Mouse (Mus musculus) hindbrain, embryonic 12.5 days (tissue): ENCODE measurements around the gene BC034090. TPM values are rescaled to one million over a fixed set of nuclear protein-coding genes. Genes with fewer than 3 reads are reported as not detected.

ENCODE experiments used
- ATAC-seq: fragments of 200-750 bp; cut with Nextera tagmentation; 2 replicates; pipeline ENCODE4 v1.8.0; 2017; ENCODE audit warnings: moderate TSS enrichment; ENCODE audit not compliant: low FRiP score
- H3K27ac ChIP-seq: fragments of 300-500 bp; sonication (generic); 2 replicates; pipeline ENCODE4 v1.5.1; 2016; ENCODE audit warnings: mild to moderate bottlenecking
- H3K27me3 ChIP-seq: fragments of 300-500 bp; sonication (generic); 2 replicates; pipeline ENCODE4 v1.6.1; 2016; ENCODE audit warnings: mild to moderate bottlenecking
- H3K36me3 ChIP-seq: fragments of 300-500 bp; sonication (generic); 2 replicates; pipeline ENCODE4 v1.6.1; 2016; ENCODE audit warnings: mild to moderate bottlenecking
- H3K4me1 ChIP-seq: fragments of 300-500 bp; sonication (generic); 2 replicates; pipeline ENCODE4 v1.6.1; 2016
- H3K4me2 ChIP-seq: fragments of 300-500 bp; sonication (generic); replicated peaks from 2 replicates; pipeline ENCODE4 v1.6.1; 2016; ENCODE audit warnings: mild to moderate bottlenecking
- H3K4me3 ChIP-seq: fragments of 300-500 bp; sonication (generic); 2 replicates; pipeline ENCODE4 v1.5.1; 2016; ENCODE audit warnings: mild to moderate bottlenecking
- H3K9ac ChIP-seq: fragments of 300-500 bp; sonication (generic); 2 replicates; pipeline ENCODE4 v1.6.1; 2016; ENCODE audit warnings: mild to moderate bottlenecking, moderate library complexity
- H3K9me3 ChIP-seq: fragments of 300-500 bp; sonication (generic); replicated peaks from 2 replicates; pipeline ENCODE4 v1.6.1; 2016; ENCODE audit warnings: mild to moderate bottlenecking
- WGBS: fragments of 180-500 bp; shearing (Covaris S2); methylation state at CpG from one replicate; pipeline ENCODE4 v1.1.7; 2016; 5-methylcytosine and 5-hydroxymethylcytosine counted together
- polyA plus RNA-seq: library from polyadenylated mRNA; unstranded; fragments of >200 nt; fragmentation: Nextera tagmentation; extraction: Ambion mirVana; gene quantifications from 2 replicates; pipeline ENCODE4 v1.2.1, GENCODE M21; 2016

The BC034090 gene
- polyA plus RNA-seq, 1 experiment from 2014 or later = 5.0 TPM

DNA sequence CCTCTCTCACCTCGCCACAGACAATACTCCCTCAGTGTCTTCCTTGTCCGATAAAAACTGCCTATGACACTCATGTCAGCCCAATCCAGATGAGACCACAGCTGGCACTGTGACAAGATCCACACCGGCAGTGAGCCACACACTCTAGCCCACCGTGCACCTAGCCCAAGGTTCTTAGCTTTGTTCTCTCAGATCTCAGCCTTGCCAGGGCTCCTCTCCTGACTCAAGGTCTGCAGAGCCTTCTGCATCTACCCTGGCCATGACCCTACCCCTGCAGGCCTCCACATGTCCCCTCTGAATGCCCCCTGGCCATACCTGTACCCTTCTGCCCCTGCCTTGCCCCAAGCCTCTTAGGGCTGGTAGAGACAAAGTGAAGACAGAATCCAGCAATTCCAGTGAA, 32.2 kb downstream of the BC034090 start:
- 43% methylated on average over 4 of the region's 4 CpGs for WGBS
- H3K9ac ChIP-seq = peak overlapping the region; percentile 19; the same call in 1 of the 2 replicates
- no peak overlapping the region for H3K4me3 ChIP-seq
- no peaks in the 10 kb centered on the region for H3K9me3 ChIP-seq
- peaks cover 5% of the 10 kb centered on the region; the same call in 1 of the 2 replicates for H3K36me3 ChIP-seq
- no peak overlapping the region for H3K4me2 ChIP-seq
- H3K27ac ChIP-seq = peak overlapping the region; percentile 77
- H3K27me3 ChIP-seq = peaks cover 9% of the 10 kb centered on the region; the same call in 1 of the 2 replicates
- peaks cover 67% of the 10 kb centered on the region for H3K4me1 ChIP-seq
- 0 out of 2 replicates have a peak, but pooled peaks have one; percentile 1 for ATAC-seq

DNA sequence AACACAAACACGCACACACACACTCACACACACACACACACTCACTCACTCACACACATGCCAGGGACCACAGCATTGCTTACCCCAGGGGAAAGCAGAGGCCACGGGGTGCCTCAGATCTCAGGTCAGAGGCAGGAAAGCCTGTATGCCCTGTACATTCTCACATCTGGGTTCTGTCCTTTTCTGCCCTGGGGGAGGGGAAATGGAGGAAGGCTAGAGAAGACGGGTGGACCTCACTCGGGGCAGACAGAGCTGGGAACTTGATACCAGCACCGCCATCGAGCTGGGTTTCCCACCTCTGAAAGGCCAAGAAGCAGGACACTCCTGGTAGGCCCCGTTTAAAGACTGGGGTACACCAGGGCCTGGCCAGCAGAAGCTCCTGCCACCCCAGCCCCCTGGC, 33.2 kb downstream of the BC034090 start:
- peaks cover 63% of the 10 kb centered on the region for H3K4me1 ChIP-seq
- H3K9ac ChIP-seq = no peak overlapping the region
- peaks cover 12% of the 10 kb centered on the region for H3K36me3 ChIP-seq
- WGBS = 45% methylated on average over 7 of the region's 7 CpGs
- peaks cover 9% of the 10 kb centered on the region; the same call in 1 of the 2 replicates for H3K27me3 ChIP-seq
- no peak overlapping the region for H3K4me2 ChIP-seq
- H3K4me3 ChIP-seq = no peak overlapping the region
- no peaks in the 10 kb centered on the region for H3K9me3 ChIP-seq
- no peak for ATAC-seq
- H3K27ac ChIP-seq = no peak overlapping the region

DNA sequence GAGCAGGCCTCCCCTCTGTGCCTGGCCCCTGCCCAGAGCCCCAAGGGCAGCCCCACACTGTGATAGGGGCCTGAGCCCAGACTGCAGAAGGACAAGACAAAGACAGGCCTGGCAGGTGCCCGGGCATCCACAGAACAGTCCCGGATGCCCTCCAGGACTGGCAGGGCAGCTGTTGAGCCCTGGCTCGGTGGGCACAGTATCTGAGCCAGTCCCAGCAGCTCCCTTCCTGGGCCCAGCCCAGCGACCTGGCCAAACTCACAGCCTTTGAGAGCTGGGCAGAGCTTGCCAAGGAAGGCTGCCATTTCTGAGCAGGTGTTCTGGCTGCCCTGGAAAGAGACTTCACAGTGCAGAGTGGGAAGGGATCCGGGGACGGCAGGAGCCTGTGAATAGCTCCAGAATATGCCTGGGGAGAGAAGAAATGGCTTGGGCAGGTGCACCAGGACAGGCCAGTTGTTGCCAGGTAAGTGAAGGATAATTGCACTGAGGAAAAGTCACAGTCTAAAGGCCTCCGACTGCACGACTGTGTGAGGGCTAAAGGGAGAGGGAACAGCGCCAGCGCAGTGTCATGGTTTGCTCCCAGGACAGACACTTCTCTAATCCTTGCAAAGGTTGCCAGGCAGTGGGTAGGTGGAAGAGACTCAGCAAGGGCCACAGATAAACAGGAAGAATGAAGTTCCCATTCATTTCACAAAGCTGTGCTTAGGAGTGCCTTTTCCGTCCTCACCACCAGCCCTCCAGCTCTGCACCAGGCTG, 34.1 kb downstream of the BC034090 start:
- no peak for ATAC-seq
- 0 out of 2 replicates have a peak overlapping the region, but pooled peaks have one; percentile 35 for H3K9ac ChIP-seq
- no peak overlapping the region for H3K4me3 ChIP-seq
- no peak overlapping the region for H3K4me2 ChIP-seq
- peaks cover 12% of the 10 kb centered on the region for H3K36me3 ChIP-seq
- no peaks in the 10 kb centered on the region for H3K9me3 ChIP-seq
- H3K27ac ChIP-seq = 0 out of 2 replicates have a peak overlapping the region, but pooled peaks have one; percentile 1
- H3K4me1 ChIP-seq = peaks cover 63% of the 10 kb centered on the region
- 78% methylated on average over 11 of the region's 11 CpGs for WGBS
- peaks cover 9% of the 10 kb centered on the region; the same call in 1 of the 2 replicates for H3K27me3 ChIP-seq

DNA sequence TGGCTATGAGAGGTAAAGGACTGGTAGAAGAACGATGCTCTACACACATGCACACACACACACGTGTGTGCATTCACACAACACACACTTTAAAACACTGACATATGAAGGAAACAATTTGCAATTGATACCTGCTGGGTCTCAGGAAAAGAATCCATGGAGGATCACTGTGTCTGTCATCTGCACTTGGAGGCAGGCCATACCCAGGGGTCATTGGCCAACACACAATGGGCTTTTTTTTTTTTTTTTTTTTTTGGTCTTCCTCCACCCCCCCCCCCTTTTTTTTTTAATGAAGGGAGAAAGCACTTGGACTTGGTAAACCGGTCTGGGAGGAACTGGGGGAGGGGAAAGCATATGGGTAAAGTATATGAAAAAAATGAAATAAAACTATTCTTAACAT, 36.4 kb downstream of the BC034090 start:
- WGBS = 77% methylated on average over 3 of the region's 3 CpGs
- Histone ChIP-seq H3K27ac (no peak overlapping the region), H3K27me3 (no peaks in the 10 kb centered on the region), H3K4me2 (no peak overlapping the region), H3K4me3 (no peak overlapping the region), H3K36me3 (peaks cover 15% of the 10 kb centered on the region), H3K9me3 (no peaks in the 10 kb centered on the region), H3K4me1 (peaks cover 64% of the 10 kb centered on the region), H3K9ac (no peak overlapping the region)
- ATAC-seq = no peak

DNA sequence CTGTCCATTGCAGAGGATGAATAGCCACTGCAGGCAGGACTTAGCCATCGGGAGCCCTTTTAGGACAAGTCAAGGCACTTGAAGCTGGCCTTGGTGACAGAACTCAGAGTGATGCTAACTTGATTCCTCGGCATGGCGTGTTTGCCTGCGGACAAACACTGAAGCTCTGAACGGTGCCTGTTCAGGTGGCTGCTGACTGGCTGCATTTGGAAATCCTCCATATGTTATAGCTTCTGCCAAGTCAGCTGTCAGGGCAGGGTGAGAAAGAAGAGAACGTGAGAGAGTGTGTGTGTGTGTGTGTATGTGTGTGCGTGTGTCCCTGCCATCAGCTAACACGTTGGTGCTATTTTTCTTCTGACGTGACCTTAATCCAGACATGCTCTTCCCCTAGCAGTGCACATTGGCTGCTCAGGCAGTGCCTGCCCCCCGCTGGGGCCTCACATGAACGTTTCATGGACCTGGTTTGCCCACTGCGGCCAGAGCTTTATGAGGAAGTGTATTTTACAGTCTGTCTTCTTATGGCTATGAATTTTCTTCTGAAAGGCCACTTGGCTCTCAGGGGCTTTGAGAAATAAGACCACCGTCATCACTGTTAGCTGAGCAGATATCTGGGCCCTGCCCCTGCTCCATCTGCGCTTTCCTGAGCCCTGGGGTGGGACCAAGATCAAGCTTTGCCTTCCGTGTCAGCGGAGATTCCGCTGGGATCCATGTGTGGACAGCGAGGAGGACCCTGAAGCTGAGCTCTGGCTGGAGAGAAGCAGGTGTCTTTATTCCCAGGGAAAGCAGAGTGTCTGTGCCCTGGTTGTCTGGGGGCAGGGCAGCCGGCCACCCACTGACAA, 38.2 kb downstream of the BC034090 start:
- WGBS = 73% methylated on average over 19 of the region's 19 CpGs
- Histone ChIP-seq H3K4me3 (no peak overlapping the region), H3K27ac (peak overlapping the region; percentile 7; the same call in 1 of the 2 replicates), H3K4me1 (peaks cover 53% of the 10 kb centered on the region), H3K27me3 (no peaks in the 10 kb centered on the region), H3K36me3 (peaks cover 33% of the 10 kb centered on the region), H3K9me3 (no peaks in the 10 kb centered on the region), H3K9ac (no peak overlapping the region), H3K4me2 (no peak overlapping the region)
- no peak for ATAC-seq

DNA sequence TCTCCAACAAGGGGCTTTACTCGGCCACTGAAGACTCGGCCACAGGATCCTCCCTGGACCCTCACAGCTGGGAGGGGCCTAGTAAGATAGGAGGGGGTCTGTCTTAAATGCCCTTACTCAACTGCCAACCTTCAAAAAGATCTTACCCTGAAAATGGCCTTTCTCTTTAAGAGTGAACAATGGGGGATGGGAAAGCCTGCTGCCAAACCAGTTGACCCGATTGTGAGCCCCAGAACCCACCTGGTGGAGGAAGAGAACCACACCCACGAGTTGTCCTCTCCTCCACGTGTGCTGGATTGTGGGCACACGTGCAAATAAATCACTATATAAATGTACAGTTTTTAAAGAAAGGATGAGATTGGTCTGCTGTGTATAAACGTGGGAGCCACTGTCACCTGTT, 38.9 kb downstream of the BC034090 start:
- Histone ChIP-seq H3K4me1 (peaks cover 51% of the 10 kb centered on the region), H3K9me3 (no peaks in the 10 kb centered on the region), H3K27ac (no peak overlapping the region), H3K4me3 (no peak overlapping the region), H3K9ac (no peak overlapping the region), H3K27me3 (no peaks in the 10 kb centered on the region), H3K36me3 (peaks cover 39% of the 10 kb centered on the region), H3K4me2 (no peak overlapping the region)
- WGBS = 58% methylated on average over 7 of the region's 7 CpGs
- ATAC-seq = no peak

DNA sequence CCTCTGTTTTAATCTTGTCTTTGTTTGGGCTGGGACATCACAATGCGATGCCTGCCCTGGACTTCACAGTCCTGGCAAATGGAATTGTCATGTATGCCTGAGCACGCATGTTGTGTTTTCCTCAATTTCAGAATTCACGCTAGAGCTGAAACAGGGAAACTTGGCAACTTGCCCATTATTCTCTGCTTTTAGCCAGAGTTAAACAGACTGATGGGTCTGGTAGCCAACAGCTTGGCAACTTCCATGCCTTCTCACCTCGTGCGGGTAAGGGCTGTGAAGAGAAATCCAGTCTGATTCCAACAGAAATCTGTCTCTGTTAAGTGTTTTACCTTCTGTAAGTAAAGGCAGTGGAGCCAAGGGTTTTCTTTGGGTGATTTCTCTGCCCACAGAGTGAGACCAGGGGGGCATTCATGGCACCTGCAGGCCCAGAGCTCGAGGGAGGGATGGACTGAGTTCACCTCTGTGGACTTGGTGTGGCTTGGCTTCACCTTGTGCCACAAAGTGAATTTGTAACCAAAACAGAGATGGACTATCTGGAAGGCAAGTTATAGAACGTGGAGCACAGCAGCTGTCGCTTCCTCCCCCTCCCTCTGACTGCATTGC, 39.6 kb downstream of the BC034090 start:
- H3K36me3 ChIP-seq = peaks cover 45% of the 10 kb centered on the region
- 80% methylated on average over 8 of the region's 8 CpGs for WGBS
- peak overlapping the region; percentile 74; the same call in 1 of the 2 replicates for H3K27ac ChIP-seq

DNA sequence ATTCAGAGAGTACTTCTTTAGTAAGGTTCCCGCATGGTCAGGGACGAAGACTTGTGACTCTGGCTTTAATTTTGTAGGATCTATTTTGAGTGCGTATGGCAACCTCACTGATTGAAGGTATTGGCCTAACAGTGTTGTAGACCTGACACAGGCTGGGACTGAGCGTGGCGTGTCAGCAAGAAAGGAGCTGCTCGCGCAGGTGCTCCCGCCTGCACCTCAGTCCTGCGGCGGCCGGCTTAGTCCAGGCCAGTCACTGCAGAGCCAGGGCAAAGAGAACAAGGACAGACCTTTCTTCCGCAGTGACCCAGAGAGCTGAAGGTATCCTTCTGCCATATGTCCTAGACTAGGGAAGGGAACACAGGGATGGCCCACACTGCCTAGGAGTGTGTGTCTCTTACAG, 40.3 kb downstream of the BC034090 start:
- Histone ChIP-seq H3K4me2 (no peak overlapping the region), H3K36me3 (peaks cover 45% of the 10 kb centered on the region), H3K9ac (no peak overlapping the region), H3K27ac (peak overlapping the region; percentile 74), H3K9me3 (no peaks in the 10 kb centered on the region), H3K4me1 (peaks cover 56% of the 10 kb centered on the region), H3K4me3 (no peak overlapping the region), H3K27me3 (no peaks in the 10 kb centered on the region)
- 83% methylated on average over 12 of the region's 12 CpGs for WGBS
- no peak for ATAC-seq

More for the DNA sequence above, 39.6 kb downstream of the BC034090 start:
- H3K9ac ChIP-seq = no peak overlapping the region
- no peak overlapping the region for H3K4me2 ChIP-seq
- no peaks in the 10 kb centered on the region for H3K27me3 ChIP-seq
- H3K4me1 ChIP-seq = peaks cover 52% of the 10 kb centered on the region
- no peak overlapping the region for H3K4me3 ChIP-seq
- ATAC-seq = no peak
- no peaks in the 10 kb centered on the region for H3K9me3 ChIP-seq

DNA sequence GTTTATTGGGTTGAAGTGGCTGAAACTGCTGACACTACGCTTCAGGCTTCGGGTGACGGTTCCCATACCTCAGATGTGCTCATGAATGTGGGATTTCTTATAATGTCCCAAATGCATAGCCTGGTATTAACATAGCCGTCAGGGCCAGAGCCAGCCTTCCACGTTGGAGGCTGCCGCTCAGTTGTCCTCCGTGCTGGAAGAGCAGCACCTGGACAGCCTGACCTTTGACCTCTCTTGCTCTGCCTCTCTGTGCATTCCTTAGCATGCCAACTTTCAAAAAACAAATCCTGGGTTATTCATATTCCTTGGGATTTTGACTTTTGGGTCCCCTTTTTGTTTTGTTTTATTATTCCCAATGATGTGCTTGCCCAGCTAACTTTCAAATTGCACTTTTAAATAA, 41.1 kb downstream of the BC034090 start:
- H3K36me3 ChIP-seq = peaks cover 52% of the 10 kb centered on the region
- H3K9me3 ChIP-seq = no peaks in the 10 kb centered on the region
- no peak overlapping the region for H3K4me3 ChIP-seq
- no peak overlapping the region for H3K9ac ChIP-seq
- peaks cover 56% of the 10 kb centered on the region for H3K4me1 ChIP-seq
- no peaks in the 10 kb centered on the region for H3K27me3 ChIP-seq
- ATAC-seq = no peak
- H3K27ac ChIP-seq = no peak overlapping the region; the same call in 1 of the 2 replicates
- 80% methylated on average over 7 of the region's 7 CpGs for WGBS
- no peak overlapping the region for H3K4me2 ChIP-seq

DNA sequence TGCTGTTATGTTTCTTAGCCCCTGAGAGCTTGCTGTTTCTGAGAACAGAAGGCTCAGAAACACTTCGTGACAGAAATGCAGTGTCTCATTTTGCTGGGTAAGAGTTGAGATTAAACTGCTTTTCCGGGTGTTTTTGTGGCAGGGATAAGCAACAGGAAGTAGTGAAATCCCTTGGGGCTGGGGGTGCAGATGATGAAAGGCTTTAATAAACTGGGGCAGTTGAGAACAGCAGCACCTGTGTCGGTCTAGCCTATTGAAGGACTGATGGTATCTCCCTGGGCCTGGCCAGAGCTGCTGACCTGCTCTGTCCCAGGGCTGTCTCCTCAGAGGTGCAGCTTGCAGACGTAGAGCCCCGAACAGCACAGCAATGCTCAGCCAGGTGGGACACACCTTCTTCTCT, 41.8 kb downstream of the BC034090 start:
- Histone ChIP-seq H3K36me3 (peaks cover 53% of the 10 kb centered on the region), H3K4me1 (peaks cover 56% of the 10 kb centered on the region)

DNA sequence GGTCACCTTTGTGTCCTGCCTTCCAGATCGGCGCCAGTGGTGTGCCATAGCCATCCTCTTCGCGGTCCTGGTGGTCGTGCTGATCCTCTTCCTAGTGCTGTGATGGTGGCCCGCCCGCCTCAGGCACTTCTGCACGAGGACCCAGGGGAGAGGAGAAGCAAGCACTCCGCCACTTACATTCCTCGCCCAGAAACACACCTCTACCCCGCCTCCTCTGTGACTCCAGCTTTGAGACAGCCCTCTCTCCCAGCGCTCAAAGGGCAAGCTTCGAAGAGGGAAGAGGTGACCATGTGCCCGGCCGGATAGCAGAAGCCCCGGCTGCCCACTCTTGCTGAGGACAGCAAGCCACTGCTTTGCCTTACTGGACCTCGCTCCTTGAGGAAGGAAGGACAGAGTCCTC, 42.3 kb downstream of the BC034090 start:
- Histone ChIP-seq H3K9ac (no peak overlapping the region), H3K27ac (no peak overlapping the region), H3K36me3 (peaks cover 52% of the 10 kb centered on the region), H3K9me3 (no peaks in the 10 kb centered on the region), H3K4me1 (peaks cover 56% of the 10 kb centered on the region), H3K4me2 (no peak overlapping the region), H3K27me3 (no peaks in the 10 kb centered on the region), H3K4me3 (no peak overlapping the region)
- no peak for ATAC-seq
- 83% methylated on average over 17 of the region's 17 CpGs for WGBS

More for the DNA sequence above, 41.8 kb downstream of the BC034090 start:
- 85% methylated on average over 5 of the region's 5 CpGs for WGBS
- Histone ChIP-seq H3K9ac (no peak overlapping the region), H3K4me2 (no peak overlapping the region), H3K9me3 (no peaks in the 10 kb centered on the region), H3K27me3 (no peaks in the 10 kb centered on the region), H3K4me3 (no peak overlapping the region), H3K27ac (no peak overlapping the region)
- ATAC-seq = no peak

DNA sequence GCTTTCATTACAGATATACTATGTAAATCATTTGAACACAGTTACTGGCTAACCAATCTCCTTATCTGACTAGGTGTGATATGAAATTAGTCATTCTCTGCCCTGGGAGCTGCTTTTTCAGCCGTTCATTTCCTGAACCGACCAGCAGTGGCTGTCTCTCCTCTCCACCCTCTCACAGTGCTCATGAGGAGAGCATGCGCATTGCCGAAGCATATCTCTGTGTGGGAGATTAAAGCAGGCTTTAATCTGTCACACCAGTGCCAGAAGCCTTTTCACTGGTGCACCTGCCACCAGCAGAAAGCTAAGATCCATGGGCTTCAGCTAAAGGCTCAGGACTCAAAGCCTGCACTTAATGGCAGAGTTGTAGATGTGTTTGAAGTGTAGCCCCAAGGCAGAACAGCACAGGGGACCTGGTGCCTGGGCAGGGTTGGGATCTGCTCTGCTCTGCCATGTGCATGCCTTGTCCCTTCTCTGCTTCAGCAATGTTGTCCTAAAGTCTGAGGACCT, 42.8 kb downstream of the BC034090 start:
- H3K4me1 ChIP-seq = peaks cover 53% of the 10 kb centered on the region
- H3K4me3 ChIP-seq = no peak overlapping the region
- no peaks in the 10 kb centered on the region for H3K27me3 ChIP-seq
- no peaks in the 10 kb centered on the region for H3K9me3 ChIP-seq
- peaks cover 47% of the 10 kb centered on the region for H3K36me3 ChIP-seq
- ATAC-seq = no peak
- no peak overlapping the region for H3K4me2 ChIP-seq
- no peak overlapping the region for H3K9ac ChIP-seq
- WGBS = 75% methylated on average over 4 of the region's 4 CpGs
- no peak overlapping the region for H3K27ac ChIP-seq
